Mouse (Mus musculus): ENCODE measurements around the gene Prkcd.

GRCm38 (mm10) chr14:30655531-30655930 is 29.5 kb upstream of the Prkcd start:
- TF ChIP-seq POLR2A (IDR thresholded peaks at IDR 0.05; ENCODE audit: insufficient read length, low read depth) (no peak), E2F4 (IDR thresholded peaks at IDR 0.05; ENCODE audit: insufficient read depth) (no peak), MAX (IDR thresholded peaks at IDR 0.05; ENCODE audit: low read depth) (no peak), MYOD1 (IDR thresholded peaks at IDR 0.05; ENCODE audit: control insufficient read depth in 1 of 3, insufficient read length in 2 of 3, low read depth in 2 of 3) (no peak), MYOG (IDR thresholded peaks at IDR 0.05; ENCODE audit: control insufficient read depth in 1 of 3, insufficient read depth in 1 of 3, insufficient read length in 2 of 3, low read depth in 2 of 3) (no peak)

Measured in myocyte (in vitro differentiated cells).